Mouse (Mus musculus): ENCODE results near the gene Synm. TPM values are rescaled to one million over a fixed set of nuclear protein-coding genes. Genes with fewer than 3 reads are reported as not detected.

Synm gene
- polyA plus RNA-seq, 1 experiment from 2014 or later, result 8.1 TPM

DNA sequence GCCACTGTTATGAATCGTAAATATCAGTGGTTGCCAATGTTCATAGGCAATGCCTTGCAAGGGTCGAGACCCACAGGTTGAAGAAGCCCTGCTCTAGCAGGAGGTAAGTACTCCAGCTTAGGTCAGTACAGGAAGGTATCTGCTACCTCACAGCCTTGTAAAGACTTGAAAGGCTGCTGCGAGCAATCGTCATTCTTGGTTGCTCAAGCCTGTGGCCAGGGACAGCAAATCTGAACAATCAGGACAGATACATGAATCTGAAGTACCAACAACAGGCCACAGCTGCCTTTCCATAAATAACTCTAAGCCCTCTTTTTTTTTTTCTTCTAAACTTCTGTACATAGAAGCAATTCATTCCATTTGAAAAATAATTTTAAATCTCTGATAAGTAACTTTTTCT is 27.3 kb downstream of the Synm start:
- 76% methylated on average over 4 of the region's 4 CpGs for WGBS
- H3K4me3 ChIP-seq (replicated peaks; ENCODE audit: low read length), result no peak overlapping the region
- ATAC-seq (ENCODE audit: insufficient read depth, low FRiP score), result no peak

DNA sequence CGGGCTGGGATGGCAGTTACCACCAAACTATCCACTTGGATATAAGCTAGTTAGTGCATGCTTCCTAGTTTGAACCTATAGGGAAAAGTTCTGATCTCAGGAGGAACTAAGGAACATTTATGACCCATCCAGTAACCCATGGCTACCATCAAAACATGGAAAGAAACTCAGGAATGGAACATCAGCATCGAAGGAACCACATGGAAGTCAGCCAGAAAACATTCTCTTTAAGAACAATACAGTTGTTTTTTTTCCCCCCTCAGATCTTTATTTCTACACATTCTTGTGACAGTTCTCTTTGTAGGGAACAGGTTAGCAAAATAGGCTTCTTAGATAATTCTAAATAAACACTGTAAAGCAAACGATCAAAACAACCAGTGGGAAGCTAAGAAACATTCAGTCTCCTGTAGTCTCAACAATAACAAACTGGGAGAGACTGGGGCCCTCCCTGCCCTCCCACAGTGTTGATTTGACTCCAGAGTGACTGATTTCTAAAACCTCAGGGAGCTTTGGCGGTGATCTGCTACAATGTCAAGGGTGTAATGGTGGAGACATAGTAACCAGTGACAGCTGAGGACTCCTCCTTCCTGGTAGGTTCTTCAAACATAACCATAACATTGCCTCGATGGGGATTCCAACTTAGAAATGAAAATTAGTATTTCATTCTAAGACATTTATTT is 29.0 kb downstream of the Synm start:
- H3K4me2 ChIP-seq (ENCODE audit: low read depth, low read length), result no peak overlapping the region
- no peak overlapping the region for H3K4me3 ChIP-seq (replicated peaks; ENCODE audit: low read length)
- H3K9me3 ChIP-seq (replicated peaks; ENCODE audit: control insufficient read depth, low read length), result no peaks in the 10 kb centered on the region
- 0 out of 2 replicates have a peak, but pooled peaks cover 7% of the 10 kb centered on the region for H3K36me3 ChIP-seq (ENCODE audit: control insufficient read depth, insufficient read depth, low read length)
- 66% methylated on average over 5 of the region's 5 CpGs for WGBS
- no peak overlapping the region for H3K27ac ChIP-seq (ENCODE audit: low read length)
- no peaks in the 10 kb centered on the region for H3K27me3 ChIP-seq (ENCODE audit: control insufficient read depth, insufficient read depth, low read length)
- ATAC-seq (ENCODE audit: insufficient read depth, low FRiP score), result no peak
- 0 out of 2 replicates have a peak, but pooled peaks cover 4% of the 10 kb centered on the region for H3K4me1 ChIP-seq (ENCODE audit: control insufficient read depth, insufficient read depth, low read length)
- no peak overlapping the region for H3K9ac ChIP-seq (ENCODE audit: low read length)

More for the DNA sequence above, 27.3 kb downstream of the Synm start:
- no peak overlapping the region for H3K4me2 ChIP-seq (ENCODE audit: low read depth, low read length)
- H3K27ac ChIP-seq (ENCODE audit: low read length), result no peak overlapping the region
- 0 out of 2 replicates have a peak, but pooled peaks cover 4% of the 10 kb centered on the region for H3K4me1 ChIP-seq (ENCODE audit: control insufficient read depth, insufficient read depth, low read length)
- H3K9me3 ChIP-seq (replicated peaks; ENCODE audit: control insufficient read depth, low read length), result no peaks in the 10 kb centered on the region
- H3K9ac ChIP-seq (ENCODE audit: low read length), result no peak overlapping the region
- H3K27me3 ChIP-seq (ENCODE audit: control insufficient read depth, insufficient read depth, low read length), result no peaks in the 10 kb centered on the region
- 0 out of 2 replicates have a peak, but pooled peaks cover 7% of the 10 kb centered on the region for H3K36me3 ChIP-seq (ENCODE audit: control insufficient read depth, insufficient read depth, low read length)

DNA sequence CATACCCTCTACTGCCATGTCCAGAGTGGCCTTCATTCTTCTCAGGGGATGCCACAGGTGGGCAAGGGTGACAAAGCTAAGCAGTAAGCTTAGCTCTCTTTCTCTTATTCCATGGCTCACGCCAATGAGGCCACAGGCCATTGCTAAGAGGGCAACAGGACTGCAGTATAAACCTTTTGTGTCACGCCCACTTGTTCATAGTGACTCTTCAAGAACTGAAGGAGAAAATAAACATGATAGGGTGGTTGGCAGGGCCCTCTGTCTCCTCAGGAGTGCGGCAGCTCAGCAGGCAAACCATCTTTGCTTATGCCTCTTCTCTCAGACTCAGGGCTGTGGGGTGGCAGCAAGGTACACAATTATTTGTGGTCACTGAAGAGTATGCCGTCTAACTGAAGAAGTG is 30.7 kb downstream of the Synm start:
- Histone ChIP-seq H3K9me3 (replicated peaks; ENCODE audit: control insufficient read depth, low read length) (no peaks in the 10 kb centered on the region), H3K36me3 (ENCODE audit: control insufficient read depth, insufficient read depth, low read length) (0 out of 2 replicates have a peak, but pooled peaks cover 7% of the 10 kb centered on the region), H3K27ac (ENCODE audit: low read length) (no peak overlapping the region), H3K4me1 (ENCODE audit: control insufficient read depth, insufficient read depth, low read length) (0 out of 2 replicates have a peak, but pooled peaks cover 4% of the 10 kb centered on the region), H3K27me3 (ENCODE audit: control insufficient read depth, insufficient read depth, low read length) (no peaks in the 10 kb centered on the region), H3K4me2 (ENCODE audit: low read depth, low read length) (no peak overlapping the region), H3K4me3 (replicated peaks; ENCODE audit: low read length) (no peak overlapping the region), H3K9ac (ENCODE audit: low read length) (no peak overlapping the region)
- WGBS, result 94% methylated on average over 4 of the region's 4 CpGs
- no peak for ATAC-seq (ENCODE audit: insufficient read depth, low FRiP score)

DNA sequence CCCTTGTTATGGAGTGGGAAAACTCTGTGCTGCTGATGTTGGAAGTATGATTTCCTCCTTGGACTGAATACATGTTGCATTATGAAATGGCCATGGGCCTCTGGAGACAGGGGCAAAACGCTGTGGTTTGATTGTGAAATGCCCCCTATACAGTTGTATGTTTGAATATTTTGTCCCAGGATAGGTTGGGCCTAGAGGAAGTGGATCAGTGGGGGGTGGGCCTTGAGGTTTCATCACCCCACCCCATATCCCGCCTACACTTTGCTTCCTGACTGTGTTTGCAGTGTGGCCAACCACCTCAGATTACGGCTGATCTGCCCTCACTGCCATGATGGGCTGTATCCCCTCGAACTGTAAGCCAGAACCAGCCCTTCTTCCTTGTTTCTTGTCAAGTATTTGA is 31.3 kb downstream of the Synm start:
- Histone ChIP-seq H3K27ac (ENCODE audit: low read length) (no peak overlapping the region), H3K4me1 (ENCODE audit: control insufficient read depth, insufficient read depth, low read length) (0 out of 2 replicates have a peak, but pooled peaks cover 4% of the 10 kb centered on the region), H3K4me2 (ENCODE audit: low read depth, low read length) (no peak overlapping the region), H3K27me3 (ENCODE audit: control insufficient read depth, insufficient read depth, low read length) (no peaks in the 10 kb centered on the region), H3K9me3 (replicated peaks; ENCODE audit: control insufficient read depth, low read length) (no peaks in the 10 kb centered on the region), H3K4me3 (replicated peaks; ENCODE audit: low read length) (no peak overlapping the region), H3K9ac (ENCODE audit: low read length) (no peak overlapping the region), H3K36me3 (ENCODE audit: control insufficient read depth, insufficient read depth, low read length) (0 out of 2 replicates have a peak, but pooled peaks cover 7% of the 10 kb centered on the region)
- 85% methylated on average over 4 of the region's 4 CpGs for WGBS
- no peak for ATAC-seq (ENCODE audit: insufficient read depth, low FRiP score)

DNA sequence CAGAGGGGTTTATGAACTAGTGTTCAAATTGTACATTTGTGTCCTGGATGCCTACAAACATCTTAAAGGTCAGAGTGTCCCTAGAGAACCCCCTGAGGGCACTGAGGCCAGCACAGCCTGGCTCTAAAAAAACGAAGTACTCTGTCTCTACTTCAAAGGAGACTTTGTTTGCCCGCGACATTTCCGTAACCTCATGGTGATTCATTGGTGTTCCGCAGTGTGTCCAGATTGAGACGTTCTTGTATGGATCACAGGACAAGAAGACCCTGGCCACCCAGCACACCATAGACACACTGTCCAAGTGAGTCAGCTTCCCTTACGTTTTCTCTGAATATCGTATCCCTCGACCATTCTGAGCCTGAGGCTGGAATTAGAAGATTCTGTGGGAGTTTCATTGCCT is 34.5 kb downstream of the Synm start:
- no peaks in the 10 kb centered on the region for H3K9me3 ChIP-seq (replicated peaks; ENCODE audit: control insufficient read depth, low read length)
- no peaks in the 10 kb centered on the region for H3K4me1 ChIP-seq (ENCODE audit: control insufficient read depth, insufficient read depth, low read length)
- ATAC-seq (ENCODE audit: insufficient read depth, low FRiP score), result no peak
- H3K9ac ChIP-seq (ENCODE audit: low read length), result no peak overlapping the region
- H3K27me3 ChIP-seq (ENCODE audit: control insufficient read depth, insufficient read depth, low read length), result no peaks in the 10 kb centered on the region
- no peak overlapping the region for H3K27ac ChIP-seq (ENCODE audit: low read length)
- 75% methylated on average over 9 of the region's 9 CpGs for WGBS
- no peak overlapping the region for H3K4me2 ChIP-seq (ENCODE audit: low read depth, low read length)
- H3K4me3 ChIP-seq (replicated peaks; ENCODE audit: low read length), result no peak overlapping the region
- 0 out of 2 replicates have a peak, but pooled peaks cover 7% of the 10 kb centered on the region for H3K36me3 ChIP-seq (ENCODE audit: control insufficient read depth, insufficient read depth, low read length)

GRCm38 (mm10) chr7:67724536-67724935 is 35.0 kb downstream of the Synm start:
- ATAC-seq (ENCODE audit: insufficient read depth, low FRiP score), result no peak
- Histone ChIP-seq H3K4me1 (ENCODE audit: control insufficient read depth, insufficient read depth, low read length) (no peaks in the 10 kb centered on the region), H3K27me3 (ENCODE audit: control insufficient read depth, insufficient read depth, low read length) (no peaks in the 10 kb centered on the region), H3K4me2 (ENCODE audit: low read depth, low read length) (no peak overlapping the region), H3K9ac (ENCODE audit: low read length) (no peak overlapping the region), H3K36me3 (ENCODE audit: control insufficient read depth, insufficient read depth, low read length) (0 out of 2 replicates have a peak, but pooled peaks cover 7% of the 10 kb centered on the region), H3K4me3 (replicated peaks; ENCODE audit: low read length) (no peak overlapping the region), H3K9me3 (replicated peaks; ENCODE audit: control insufficient read depth, low read length) (no peaks in the 10 kb centered on the region), H3K27ac (ENCODE audit: low read length) (no peak overlapping the region)
- WGBS, result 68% methylated on average over 4 of the region's 4 CpGs

GRCm38 (mm10) chr7:67722163-67722562 is 37.4 kb downstream of the Synm start:
- 41% methylated on average over 2 of the region's 2 CpGs for WGBS
- no peak for ATAC-seq (ENCODE audit: insufficient read depth, low FRiP score)
- 0 out of 2 replicates have a peak, but pooled peaks cover 4% of the 10 kb centered on the region for H3K4me1 ChIP-seq (ENCODE audit: control insufficient read depth, insufficient read depth, low read length)
- no peak overlapping the region for H3K9ac ChIP-seq (ENCODE audit: low read length)
- H3K27me3 ChIP-seq (ENCODE audit: control insufficient read depth, insufficient read depth, low read length), result no peaks in the 10 kb centered on the region
- H3K4me3 ChIP-seq (replicated peaks; ENCODE audit: low read length), result no peak overlapping the region
- H3K4me2 ChIP-seq (ENCODE audit: low read depth, low read length), result no peak overlapping the region
- no peaks in the 10 kb centered on the region for H3K9me3 ChIP-seq (replicated peaks; ENCODE audit: control insufficient read depth, low read length)
- no peak overlapping the region for H3K27ac ChIP-seq (ENCODE audit: low read length)
- H3K36me3 ChIP-seq (ENCODE audit: control insufficient read depth, insufficient read depth, low read length), result no peaks in the 10 kb centered on the region

- WGBS, result 49% methylated on average over 8 of the region's 8 CpGs
- Histone ChIP-seq H3K4me3 (replicated peaks; ENCODE audit: low read length) (no peak overlapping the region), H3K9ac (ENCODE audit: low read length) (no peak overlapping the region; the same call in 1 of the 2 replicates), H3K4me1 (ENCODE audit: control insufficient read depth, insufficient read depth, low read length) (peaks cover 6% of the 10 kb centered on the region; the same call in 1 of the 2 replicates), H3K36me3 (ENCODE audit: control insufficient read depth, insufficient read depth, low read length) (no peaks in the 10 kb centered on the region), H3K27ac (ENCODE audit: low read length) (no peak overlapping the region), H3K9me3 (replicated peaks; ENCODE audit: control insufficient read depth, low read length) (no peaks in the 10 kb centered on the region), H3K27me3 (ENCODE audit: control insufficient read depth, insufficient read depth, low read length) (no peaks in the 10 kb centered on the region), H3K4me2 (ENCODE audit: low read depth, low read length) (no peak overlapping the region)
- ATAC-seq (ENCODE audit: insufficient read depth, low FRiP score), result no peak
These were observed 40.7 kb downstream of the Synm start for GRCm38 (mm10) chr7:67718804-67719203.

DNA sequence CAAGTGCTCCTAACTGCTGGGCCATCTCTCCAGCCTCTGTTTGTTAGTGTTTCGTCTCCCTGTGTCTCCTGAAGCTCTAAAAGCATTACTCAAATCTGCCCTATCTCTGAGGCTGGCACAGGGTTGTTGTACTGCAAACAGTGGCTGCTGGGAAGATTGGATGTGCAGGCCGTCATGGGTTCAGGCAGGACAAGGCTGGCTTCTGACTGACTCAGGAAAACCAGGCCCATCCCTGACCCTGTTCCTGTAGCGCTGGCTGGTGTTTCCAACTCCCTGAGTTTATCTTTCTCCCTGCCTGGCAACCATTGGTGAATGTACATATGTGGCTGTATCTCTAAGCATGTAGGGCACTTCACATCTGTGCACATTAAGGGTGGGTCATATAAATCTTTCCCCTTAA is 42.0 kb downstream of the Synm start:
- Histone ChIP-seq H3K4me3 (replicated peaks; ENCODE audit: low read length) (no peak overlapping the region), H3K9ac (ENCODE audit: low read length) (no peak overlapping the region), H3K9me3 (replicated peaks; ENCODE audit: control insufficient read depth, low read length) (no peaks in the 10 kb centered on the region), H3K4me2 (ENCODE audit: low read depth, low read length) (no peak overlapping the region), H3K27ac (ENCODE audit: low read length) (no peak overlapping the region), H3K27me3 (ENCODE audit: control insufficient read depth, insufficient read depth, low read length) (no peaks in the 10 kb centered on the region), H3K36me3 (ENCODE audit: control insufficient read depth, insufficient read depth, low read length) (peaks cover 8% of the 10 kb centered on the region), H3K4me1 (ENCODE audit: control insufficient read depth, insufficient read depth, low read length) (peaks cover 6% of the 10 kb centered on the region; the same call in 1 of the 2 replicates)
- 81% methylated on average over 3 of the region's 3 CpGs for WGBS
- no peak for ATAC-seq (ENCODE audit: insufficient read depth, low FRiP score)
